Mouse (Mus musculus): ENCODE data around the gene Hdac4. TPM values are rescaled to one million over a fixed set of nuclear protein-coding genes. Genes with fewer than 3 reads are reported as not detected.

Gene Hdac4
- polyA plus RNA-seq, 1 experiment from 2014 or later: 16.3 TPM

- H3K36me3 ChIP-seq (ENCODE audit: insufficient read depth, low read length): no peaks in the 10 kb centered on the region
- H3K4me2 ChIP-seq (replicated peaks; ENCODE audit: low read depth, low read length): no peak overlapping the region
- ATAC-seq (no peak), DNase-seq (ENCODE audit: low spot score) (no peak)
- WGBS: 54% methylated on average over 3 of the region's 3 CpGs
- TF ChIP-seq CTCF (IDR thresholded peaks at IDR 0.05) (no peak), EP300 (IDR thresholded peaks at IDR 0.05) (no peak)
- no peaks in the 10 kb centered on the region for H3K9me3 ChIP-seq (ENCODE audit: low read length)
- no peak overlapping the region for H3K9ac ChIP-seq (replicated peaks; ENCODE audit: low read depth)
- H3K4me3 ChIP-seq (ENCODE audit: low read depth, low read length): no peak overlapping the region
- H3K4me1 ChIP-seq (ENCODE audit: insufficient read depth, low read depth, low read length): peaks cover 5% of the 10 kb centered on the region; the same call in 1 of the 2 replicates
- H3K27ac ChIP-seq (ENCODE audit: low read length): no peak overlapping the region
- H3K27me3 ChIP-seq (replicated peaks; ENCODE audit: insufficient read depth, low read length): no peaks in the 10 kb centered on the region
Observed at GRCm38 (mm10) chr1:92050566-92050965, 144.9 kb downstream of the Hdac4 start.

GRCm38 (mm10) chr1:92048415-92049354 is 146.8 kb downstream of the Hdac4 start:
- TF ChIP-seq CTCF (IDR thresholded peaks at IDR 0.05) (no peak), EP300 (IDR thresholded peaks at IDR 0.05) (peak; percentile 50; the same call in 1 of the 2 replicates)
- H3K27me3 ChIP-seq (replicated peaks; ENCODE audit: insufficient read depth, low read length): no peaks in the 10 kb centered on the region
- no peak overlapping the region for H3K27ac ChIP-seq (ENCODE audit: low read length)
- no peaks in the 10 kb centered on the region for H3K9me3 ChIP-seq (ENCODE audit: low read length)
- H3K4me2 ChIP-seq (replicated peaks; ENCODE audit: low read depth, low read length): no peak overlapping the region
- H3K36me3 ChIP-seq (ENCODE audit: insufficient read depth, low read length): no peaks in the 10 kb centered on the region
- no peak overlapping the region for H3K4me3 ChIP-seq (ENCODE audit: low read depth, low read length)
- WGBS: 64% methylated on average over 4 of the region's 4 CpGs
- no peaks in the 10 kb centered on the region; the same call in 1 of the 2 replicates for H3K4me1 ChIP-seq (ENCODE audit: insufficient read depth, low read depth, low read length)
- DNase-seq (ENCODE audit: low spot score): peak; percentile 50
- no peak overlapping the region for H3K9ac ChIP-seq (replicated peaks; ENCODE audit: low read depth)
- peak; percentile 43 for ATAC-seq

DNA sequence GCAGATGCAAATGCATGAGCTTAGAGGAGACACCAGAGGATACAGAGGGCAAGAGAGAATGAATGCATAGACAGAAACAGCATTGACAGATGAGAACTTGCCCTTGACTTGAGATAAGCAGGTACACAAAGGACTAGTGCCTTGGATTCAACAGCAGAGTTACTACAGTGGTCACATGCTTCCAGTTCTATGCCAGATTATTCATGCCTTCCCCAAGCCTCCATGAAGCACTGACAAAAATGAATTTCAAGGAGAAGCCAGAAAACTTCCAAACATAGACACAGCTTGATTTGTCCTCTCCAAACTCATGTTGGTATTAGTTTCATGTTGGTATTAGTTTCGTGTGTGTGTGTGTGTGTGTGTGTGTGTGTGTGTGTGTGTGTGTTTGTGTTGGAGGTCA is 149.8 kb downstream of the Hdac4 start:
- 70% methylated on average over 1 of the region's 1 CpGs for WGBS
- H3K27ac ChIP-seq (ENCODE audit: low read length): no peak overlapping the region

DNA sequence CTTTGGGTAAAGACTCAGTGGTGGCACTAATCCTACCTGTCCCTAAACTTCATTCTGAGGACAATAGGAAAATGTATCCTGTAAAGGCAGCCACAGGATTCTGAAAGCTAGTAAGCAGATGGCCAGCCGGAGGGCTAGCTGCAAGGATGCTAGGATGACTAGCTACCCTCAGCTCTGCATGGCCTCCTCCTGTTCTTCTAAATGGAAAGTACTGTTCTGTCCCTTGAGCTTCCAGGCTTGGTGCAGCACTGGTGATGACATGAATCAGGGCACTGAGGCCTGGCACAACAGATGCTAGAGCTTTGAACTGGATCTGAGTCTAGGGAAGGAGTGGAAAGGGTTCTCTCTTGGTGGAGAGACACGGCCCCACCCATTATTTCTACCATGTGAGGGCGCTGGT is 150.6 kb downstream of the Hdac4 start:
- H3K27ac ChIP-seq (ENCODE audit: low read length): no peak overlapping the region
- no peaks in the 10 kb centered on the region for H3K27me3 ChIP-seq (replicated peaks; ENCODE audit: insufficient read depth, low read length)
- H3K9me3 ChIP-seq (ENCODE audit: low read length): no peaks in the 10 kb centered on the region
- no peak overlapping the region for H3K4me3 ChIP-seq (ENCODE audit: low read depth, low read length)
- DNase-seq (ENCODE audit: low spot score) (no peak), ATAC-seq (no peak)
- no peak overlapping the region for H3K9ac ChIP-seq (replicated peaks; ENCODE audit: low read depth)
- H3K4me2 ChIP-seq (replicated peaks; ENCODE audit: low read depth, low read length): no peak overlapping the region
- TF ChIP-seq EP300 (IDR thresholded peaks at IDR 0.05): no peak
- no peak for TF ChIP-seq CTCF (IDR thresholded peaks at IDR 0.05)
- no peaks in the 10 kb centered on the region; the same call in 1 of the 2 replicates for H3K4me1 ChIP-seq (ENCODE audit: insufficient read depth, low read depth, low read length)
- WGBS: 80% methylated on average over 3 of the region's 3 CpGs
- H3K36me3 ChIP-seq (ENCODE audit: insufficient read depth, low read length): no peaks in the 10 kb centered on the region

More for the DNA sequence above, 149.8 kb downstream of the Hdac4 start:
- Histone ChIP-seq H3K4me3 (ENCODE audit: low read depth, low read length) (no peak overlapping the region), H3K9ac (replicated peaks; ENCODE audit: low read depth) (no peak overlapping the region), H3K36me3 (ENCODE audit: insufficient read depth, low read length) (no peaks in the 10 kb centered on the region), H3K4me1 (ENCODE audit: insufficient read depth, low read depth, low read length) (no peaks in the 10 kb centered on the region; the same call in 1 of the 2 replicates), H3K4me2 (replicated peaks; ENCODE audit: low read depth, low read length) (no peak overlapping the region), H3K9me3 (ENCODE audit: low read length) (no peaks in the 10 kb centered on the region), H3K27me3 (replicated peaks; ENCODE audit: insufficient read depth, low read length) (no peaks in the 10 kb centered on the region)
- TF ChIP-seq EP300 (IDR thresholded peaks at IDR 0.05) (no peak), CTCF (IDR thresholded peaks at IDR 0.05) (no peak)
- DNase-seq (ENCODE audit: low spot score): no peak
- no peak for ATAC-seq

DNA sequence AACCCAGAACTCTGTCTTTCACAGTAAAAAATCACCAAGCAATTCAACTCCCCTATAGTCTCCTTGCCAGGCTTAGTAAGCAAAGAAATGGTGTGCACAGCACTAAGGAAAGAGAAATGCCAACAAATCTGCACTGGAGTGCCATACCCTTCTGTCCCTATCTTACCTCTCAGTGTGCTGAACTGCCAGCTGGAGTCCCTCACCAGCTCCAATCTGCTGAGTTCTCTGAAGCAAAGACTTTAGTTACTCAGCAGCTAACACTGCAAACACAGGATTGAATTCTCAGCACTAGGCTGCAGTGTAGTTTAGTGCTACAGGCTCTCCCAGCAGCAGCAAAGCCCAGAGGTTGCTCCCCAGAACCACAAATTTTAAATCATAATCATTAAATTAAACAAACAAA is 151.5 kb downstream of the Hdac4 start:
- H3K4me1 ChIP-seq (ENCODE audit: insufficient read depth, low read depth, low read length): no peaks in the 10 kb centered on the region; the same call in 1 of the 2 replicates
- no peaks in the 10 kb centered on the region for H3K9me3 ChIP-seq (ENCODE audit: low read length)
- no peak overlapping the region for H3K27ac ChIP-seq (ENCODE audit: low read length)
- ATAC-seq (no peak), DNase-seq (ENCODE audit: low spot score) (no peak)
- no peak overlapping the region for H3K4me3 ChIP-seq (ENCODE audit: low read depth, low read length)
- TF ChIP-seq EP300 (IDR thresholded peaks at IDR 0.05) (no peak), CTCF (IDR thresholded peaks at IDR 0.05) (no peak)
- H3K36me3 ChIP-seq (ENCODE audit: insufficient read depth, low read length): no peaks in the 10 kb centered on the region
- H3K4me2 ChIP-seq (replicated peaks; ENCODE audit: low read depth, low read length): no peak overlapping the region
- H3K27me3 ChIP-seq (replicated peaks; ENCODE audit: insufficient read depth, low read length): no peaks in the 10 kb centered on the region
- H3K9ac ChIP-seq (replicated peaks; ENCODE audit: low read depth): no peak overlapping the region

DNA sequence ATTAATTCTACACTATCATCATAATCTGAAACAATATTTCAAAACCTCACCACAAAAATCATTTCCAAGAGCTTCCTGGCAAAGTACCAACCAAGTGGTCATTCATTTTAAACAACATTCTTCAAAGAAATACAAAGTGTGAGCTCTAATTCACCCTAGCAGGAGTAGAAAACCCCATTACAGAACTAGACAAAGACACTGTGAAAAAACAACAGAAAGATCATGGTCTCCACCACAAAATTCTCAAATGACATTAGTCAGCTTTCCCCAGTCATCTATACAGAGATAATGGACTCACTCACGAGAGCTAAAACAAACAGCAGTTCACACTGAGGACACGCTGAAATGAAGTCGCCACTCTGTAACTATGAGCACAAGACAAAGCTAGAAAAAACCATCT is 153.4 kb downstream of the Hdac4 start:
- Histone ChIP-seq H3K4me3 (ENCODE audit: low read depth, low read length) (no peak overlapping the region), H3K9ac (replicated peaks; ENCODE audit: low read depth) (no peak overlapping the region), H3K9me3 (ENCODE audit: low read length) (no peaks in the 10 kb centered on the region), H3K4me1 (ENCODE audit: insufficient read depth, low read depth, low read length) (no peaks in the 10 kb centered on the region; the same call in 1 of the 2 replicates), H3K27ac (ENCODE audit: low read length) (no peak overlapping the region), H3K36me3 (ENCODE audit: insufficient read depth, low read length) (no peaks in the 10 kb centered on the region), H3K4me2 (replicated peaks; ENCODE audit: low read depth, low read length) (no peak overlapping the region), H3K27me3 (replicated peaks; ENCODE audit: insufficient read depth, low read length) (no peaks in the 10 kb centered on the region)
- ATAC-seq: no peak
- no peak for DNase-seq (ENCODE audit: low spot score)
- TF ChIP-seq EP300 (IDR thresholded peaks at IDR 0.05): no peak
- no peak for TF ChIP-seq CTCF (IDR thresholded peaks at IDR 0.05)
- 9% methylated on average over 3 of the region's 3 CpGs for whole genome bisulfite sequencing
